Mouse (Mus musculus) small intestine, adult 2 months (tissue): Measurements from ENCODE around the gene Adamts16. TPM values are rescaled to one million over a fixed set of nuclear protein-coding genes. Genes with fewer than 3 reads are reported as not detected.

ENCODE experiments used
- H3K27ac ChIP-seq: fragments of 200-500 bp; 2 replicates; pipeline ENCODE4 v1.5.1; 2012; ENCODE audit warnings: low read depth, low read length, control low read depth, inconsistent platforms; ENCODE audit not compliant: insufficient read depth
- H3K27me3 ChIP-seq: fragments of 200-500 bp; 2 replicates; pipeline ENCODE4 v1.6.1; 2012; ENCODE audit warnings: mild to moderate bottlenecking, moderate library complexity, low read length, inconsistent platforms; ENCODE audit not compliant: control insufficient read depth, insufficient read depth
- H3K36me3 ChIP-seq: fragments of 200-500 bp; 2 replicates; pipeline ENCODE4 v1.6.1; 2012; ENCODE audit warnings: mild to moderate bottlenecking, low read length, control low read depth, inconsistent platforms; ENCODE audit not compliant: control insufficient read depth, insufficient read depth
- H3K4me1 ChIP-seq: fragments of 200-500 bp; 2 replicates; pipeline ENCODE4 v1.6.1; 2012; ENCODE audit warnings: low read length, inconsistent platforms, mixed read lengths; ENCODE audit not compliant: control insufficient read depth, insufficient read depth, insufficient read length
- H3K4me3 ChIP-seq: fragments of 200-500 bp; 2 replicates; pipeline ENCODE4 v1.5.1; 2012; ENCODE audit warnings: low read depth, mild to moderate bottlenecking, control low read depth, inconsistent platforms, low read length, moderate library complexity
- CTCF ChIP-seq: fragments of 200-500 bp; IDR thresholded peaks from 2 replicates; pipeline ENCODE4 v1.5.1; 2012; ENCODE audit warnings: low read depth, mild to moderate bottlenecking, control low read depth, inconsistent platforms, low read length, moderate library complexity, mixed read lengths; ENCODE audit not compliant: insufficient replicate concordance, insufficient read length; ENCODE audit errors: extremely low read depth
- POLR2A ChIP-seq: fragments of 200-500 bp; IDR thresholded peaks from 2 replicates; pipeline ENCODE4 v1.6.1; 2012; ENCODE audit warnings: low read depth, mild to moderate bottlenecking, control low read depth, inconsistent platforms, low read length, moderate library complexity
- WGBS: fragments of 180-500 bp; shearing (Covaris S2); methylation state at CpG from one replicate; pipeline ENCODE4 v1.1.7; 2018; 5-methylcytosine and 5-hydroxymethylcytosine counted together
- polyA plus RNA-seq: library from polyadenylated mRNA; depleted of rRNA; stranded (reverse); fragments of >200 nt; gene quantifications from 2 replicates; pipeline ENCODE4 v1.2.3, GENCODE M21; 2012

Gene Adamts16
- polyA plus RNA-seq, 1 experiment = not detected

GRCm38 (mm10) chr13:70732781-70733180, 108.8 kb downstream of the Adamts16 start:
- TF ChIP-seq CTCF (no peak), POLR2A (no peak)
- 75% methylated on average over 5 of the region's 5 CpGs for WGBS
- no peaks in the 10 kb centered on the region for H3K36me3 ChIP-seq
- H3K27ac ChIP-seq = no peak overlapping the region
- no peaks in the 10 kb centered on the region for H3K27me3 ChIP-seq
- H3K4me1 ChIP-seq = no peaks in the 10 kb centered on the region
- no peak overlapping the region for H3K4me3 ChIP-seq

DNA sequence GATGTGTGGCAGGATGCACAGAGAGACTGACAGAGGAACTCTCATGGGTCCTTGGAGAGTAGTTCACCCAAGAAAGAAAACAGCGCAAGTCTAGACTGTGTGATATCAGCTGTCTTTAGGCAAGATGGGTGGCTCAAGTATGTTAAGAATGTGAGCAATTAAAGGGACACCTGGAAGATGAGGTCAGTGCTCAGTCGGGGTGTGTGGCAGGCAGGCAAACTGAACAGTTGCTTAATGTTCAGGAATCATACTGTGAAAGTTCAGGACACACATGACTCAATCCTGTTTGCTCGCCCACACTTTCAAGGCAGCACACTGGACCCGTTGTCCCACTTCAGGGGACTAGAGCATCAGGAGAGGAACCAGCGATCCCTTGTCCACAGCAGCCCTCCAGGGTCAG, 110.3 kb downstream of the Adamts16 start:
- no peaks in the 10 kb centered on the region for H3K27me3 ChIP-seq
- no peak overlapping the region for H3K4me3 ChIP-seq
- TF ChIP-seq POLR2A = no peak
- H3K27ac ChIP-seq = no peak overlapping the region
- WGBS = 63% methylated on average over 5 of the region's 5 CpGs
- no peaks in the 10 kb centered on the region for H3K4me1 ChIP-seq
- no peaks in the 10 kb centered on the region for H3K36me3 ChIP-seq

GRCm38 (mm10) chr13:70729996-70730395, 111.6 kb downstream of the Adamts16 start:
- no peak for TF ChIP-seq CTCF
- TF ChIP-seq POLR2A = no peak
- 76% methylated on average over 5 of the region's 5 CpGs for WGBS
- Histone ChIP-seq H3K36me3 (no peaks in the 10 kb centered on the region), H3K4me1 (peaks cover 3% of the 10 kb centered on the region; the same call in 1 of the 2 replicates), H3K4me3 (no peak overlapping the region), H3K27me3 (no peaks in the 10 kb centered on the region), H3K27ac (no peak overlapping the region)

- Histone ChIP-seq H3K27ac (no peak overlapping the region), H3K27me3 (no peaks in the 10 kb centered on the region), H3K4me3 (no peak overlapping the region), H3K36me3 (no peaks in the 10 kb centered on the region), H3K4me1 (peaks cover 3% of the 10 kb centered on the region; the same call in 1 of the 2 replicates)
- WGBS = 21% methylated on average over 3 of the region's 3 CpGs
- TF ChIP-seq CTCF (no peak), POLR2A (no peak)
These were observed 115.4 kb downstream of the Adamts16 start for GRCm38 (mm10) chr13:70726249-70726648.

GRCm38 (mm10) chr13:70724635-70725034, 117.0 kb downstream of the Adamts16 start:
- no peak for TF ChIP-seq CTCF
- TF ChIP-seq POLR2A = no peak
- 71% methylated on average over 3 of the region's 3 CpGs for WGBS
- Histone ChIP-seq H3K27ac (no peak overlapping the region), H3K4me1 (peaks cover 3% of the 10 kb centered on the region; the same call in 1 of the 2 replicates), H3K36me3 (no peaks in the 10 kb centered on the region), H3K4me3 (no peak overlapping the region), H3K27me3 (no peaks in the 10 kb centered on the region)

DNA sequence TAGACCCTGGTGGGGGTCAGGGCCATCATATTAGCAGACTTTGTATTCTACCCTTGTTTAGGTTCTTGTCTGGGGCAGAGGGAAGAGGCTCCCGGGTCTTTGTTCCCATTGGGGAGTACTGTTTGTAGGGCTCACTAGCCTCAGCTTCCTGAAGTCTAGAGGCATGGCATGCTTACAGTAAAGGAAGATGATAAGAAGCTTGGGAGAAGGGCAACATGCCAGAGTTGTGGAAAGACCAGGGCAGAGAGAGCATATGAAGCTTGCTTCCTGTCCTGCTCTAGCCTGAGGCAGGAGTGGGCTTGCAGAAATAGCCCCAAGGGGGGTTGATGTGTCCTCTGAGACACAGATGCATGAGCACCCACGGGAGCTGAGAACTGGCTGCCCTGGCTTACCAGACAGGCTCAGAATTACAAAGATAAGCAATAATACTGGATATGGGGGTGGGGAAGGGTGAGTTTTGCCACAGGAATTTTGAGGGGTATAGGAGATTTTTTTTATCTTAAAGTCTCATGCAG, 117.4 kb downstream of the Adamts16 start:
- H3K4me3 ChIP-seq = no peak overlapping the region
- no peak overlapping the region for H3K27ac ChIP-seq
- H3K4me1 ChIP-seq = peaks cover 3% of the 10 kb centered on the region; the same call in 1 of the 2 replicates
- WGBS = 28% methylated on average over 2 of the region's 2 CpGs
- TF ChIP-seq CTCF = no peak
- no peak for TF ChIP-seq POLR2A
- H3K36me3 ChIP-seq = no peaks in the 10 kb centered on the region
- H3K27me3 ChIP-seq = no peaks in the 10 kb centered on the region

DNA sequence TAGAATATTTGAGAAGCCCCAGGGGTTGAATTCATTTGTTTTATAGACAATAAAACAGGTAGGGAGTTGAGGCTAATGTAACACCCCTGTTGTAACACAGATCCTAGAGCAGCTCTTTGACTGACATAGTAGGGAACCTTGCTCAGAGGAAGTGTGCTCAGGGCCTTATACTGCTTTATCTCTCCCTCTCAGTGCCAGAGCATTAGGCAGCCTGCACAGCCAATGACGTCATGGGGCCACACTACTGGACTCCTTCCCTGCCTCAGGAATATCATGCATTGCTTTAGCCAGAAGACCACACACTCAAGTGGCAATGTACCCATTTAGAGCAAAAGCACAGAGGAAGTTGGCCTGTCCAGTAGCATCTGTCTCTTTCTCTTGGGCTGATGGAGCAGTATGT, 121.6 kb downstream of the Adamts16 start:
- WGBS = 37% methylated on average over 1 of the region's 1 CpGs
- TF ChIP-seq POLR2A (no peak), CTCF (no peak)
- H3K4me3 ChIP-seq = no peak overlapping the region
- H3K27me3 ChIP-seq = no peaks in the 10 kb centered on the region
- H3K27ac ChIP-seq = no peak overlapping the region
- no peaks in the 10 kb centered on the region for H3K4me1 ChIP-seq
- H3K36me3 ChIP-seq = no peaks in the 10 kb centered on the region
